Mouse (Mus musculus) neural tube, embryonic 13.5 days (tissue): Measurements from ENCODE around the gene Pcyt1a. TPM values are rescaled to one million over a fixed set of nuclear protein-coding genes. Genes with fewer than 3 reads are reported as not detected.
A peak's percentile ranks its signal among the peaks of the same experiment; 100 is the strongest.
"Not testable (repeated sequence)": the region's sequence is repeated elsewhere in the genome, so short reads cannot be mapped to it uniquely, and the experiment has no call there.

ENCODE experiments used
- ATAC-seq: fragments of 200-750 bp; cut with Nextera tagmentation; 2 replicates; pipeline ENCODE4 v1.8.0; 2017; ENCODE audit warnings: low read depth, mild to moderate bottlenecking, moderate TSS enrichment, moderate library complexity
- H3K27ac ChIP-seq: fragments of 300-500 bp; sonication (generic); replicated peaks from 2 replicates; pipeline ENCODE4 v1.5.1; 2015; ENCODE audit warnings: moderate library complexity, mild to moderate bottlenecking, inconsistent platforms
- H3K27me3 ChIP-seq: fragments of 300-500 bp; sonication (generic); 2 replicates; pipeline ENCODE4 v1.6.1; 2015; ENCODE audit warnings: mild to moderate bottlenecking, inconsistent platforms
- H3K36me3 ChIP-seq: fragments of 300-500 bp; sonication (generic); 2 replicates; pipeline ENCODE4 v1.6.1; 2015; ENCODE audit warnings: mild to moderate bottlenecking, inconsistent platforms
- H3K4me1 ChIP-seq: fragments of 300-500 bp; sonication (generic); replicated peaks from 2 replicates; pipeline ENCODE4 v1.6.1; 2015; ENCODE audit warnings: inconsistent platforms
- H3K4me2 ChIP-seq: fragments of 300-500 bp; sonication (generic); 2 replicates; pipeline ENCODE4 v1.6.1; 2015; ENCODE audit warnings: inconsistent platforms, mild to moderate bottlenecking, moderate library complexity
- H3K4me3 ChIP-seq: fragments of 300-500 bp; sonication (generic); 2 replicates; pipeline ENCODE4 v1.5.1; 2015; ENCODE audit warnings: mild to moderate bottlenecking, inconsistent platforms
- H3K9ac ChIP-seq: fragments of 300-500 bp; sonication (generic); 2 replicates; pipeline ENCODE4 v1.6.1; 2015; ENCODE audit warnings: moderate library complexity, mild to moderate bottlenecking, inconsistent platforms
- H3K9me3 ChIP-seq: fragments of 300-500 bp; sonication (generic); 2 replicates; pipeline ENCODE4 v1.6.1; 2016; ENCODE audit warnings: inconsistent platforms
- WGBS: fragments of 180-500 bp; shearing (Covaris S2); methylation state at CpG from one replicate; pipeline ENCODE4 v1.1.7; 2015; 5-methylcytosine and 5-hydroxymethylcytosine counted together
- polyA plus RNA-seq: library from polyadenylated mRNA; unstranded; fragments of >200 nt; fragmentation: Nextera tagmentation; extraction: Ambion mirVana; gene quantifications from 2 replicates; pipeline ENCODE4 v1.2.1, GENCODE M21; 2015

The Pcyt1a gene
- polyA plus RNA-seq, 1 experiment from 2014 or later, result 42.1 TPM

DNA sequence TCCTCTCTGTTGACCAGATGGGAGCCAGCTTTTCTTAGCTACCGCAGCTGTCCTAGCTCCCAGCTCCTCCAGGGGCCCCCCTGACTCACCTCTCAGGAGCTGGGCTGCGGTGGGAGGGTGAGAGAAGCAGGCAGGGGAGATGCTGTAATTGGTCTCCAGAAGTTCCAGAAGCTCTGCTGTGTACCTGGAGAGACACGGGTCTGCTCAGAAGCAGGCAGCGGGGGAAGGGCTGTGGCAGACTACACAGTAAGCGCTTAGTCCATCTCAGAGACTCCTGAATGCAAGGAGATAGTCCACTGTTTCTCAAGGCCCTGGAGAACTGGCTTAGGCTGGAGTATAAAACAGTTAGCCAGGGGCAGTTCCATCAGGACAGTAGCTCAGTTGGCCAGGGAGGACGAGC is 55.3 kb downstream of the Pcyt1a start:
- Histone ChIP-seq H3K27ac (no peak overlapping the region), H3K9me3 (no peaks in the 10 kb centered on the region), H3K27me3 (no peaks in the 10 kb centered on the region), H3K9ac (no peak overlapping the region), H3K4me3 (no peak overlapping the region), H3K4me2 (no peak overlapping the region), H3K36me3 (no peaks in the 10 kb centered on the region), H3K4me1 (no peaks in the 10 kb centered on the region)
- 73% methylated on average over 6 of the region's 6 CpGs for WGBS
- no peak for ATAC-seq

DNA sequence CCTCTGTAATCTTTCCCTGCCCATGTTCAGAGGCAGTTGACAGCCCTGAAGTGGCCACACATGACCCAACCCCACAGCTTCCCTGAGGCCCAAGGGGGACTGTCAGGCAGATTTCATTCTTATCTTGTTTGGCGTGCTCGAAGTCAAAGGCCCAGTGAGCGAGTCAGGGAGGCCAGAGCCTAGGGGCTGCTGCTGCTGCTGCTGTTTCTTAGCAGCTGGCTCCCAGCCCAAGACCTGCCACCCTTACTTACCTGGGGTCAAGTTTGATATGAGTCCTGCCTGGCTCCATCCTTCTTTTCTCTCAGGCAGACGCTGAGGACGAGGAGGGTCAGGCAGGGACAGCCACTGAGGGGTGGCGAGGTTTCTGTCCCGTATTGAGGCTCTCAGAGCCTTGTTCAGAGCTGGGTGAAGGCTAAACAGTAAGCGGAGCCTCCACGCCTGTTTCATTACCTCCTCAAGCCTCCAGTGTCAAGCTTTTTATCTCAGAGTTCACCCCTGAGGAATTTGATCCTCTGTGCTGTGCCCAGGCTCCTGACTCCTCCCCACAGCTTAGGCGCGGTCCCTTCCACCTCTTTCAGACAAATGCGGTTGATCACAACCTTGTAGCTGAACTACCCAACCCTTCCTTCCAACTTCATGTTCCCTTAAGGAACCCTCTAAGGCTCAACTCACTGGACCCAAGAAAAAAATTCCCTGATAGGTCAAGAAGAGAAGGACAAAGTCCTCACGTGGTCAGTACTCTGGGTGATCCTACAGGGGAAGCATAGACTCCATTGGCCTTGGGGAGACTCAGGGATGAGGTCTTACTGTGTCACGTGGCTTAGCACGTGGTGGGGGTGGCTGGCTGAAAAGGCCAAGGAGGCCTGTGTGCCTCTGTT is 56.8 kb downstream of the Pcyt1a start, which contains the start of gene Slc51a:
Slc51a (minus strand) TSS at position 646 of the 878 bp plus-strand sequence.
- Histone ChIP-seq H3K4me3 (no peak within 1 kb of the TSS), H3K4me1 (no peaks in the 10 kb centered on the region), H3K4me2 (no peak within 1 kb of the TSS), H3K36me3 (no peaks in the 10 kb centered on the region), H3K9ac (no peak within 1 kb of the TSS), H3K27ac (no peak within 1 kb of the TSS), H3K27me3 (no peaks in the 10 kb centered on the region), H3K9me3 (no peaks in the 10 kb centered on the region)
- WGBS, result 73% methylated on average over 15 of the region's 15 CpGs
- no peak for ATAC-seq

DNA sequence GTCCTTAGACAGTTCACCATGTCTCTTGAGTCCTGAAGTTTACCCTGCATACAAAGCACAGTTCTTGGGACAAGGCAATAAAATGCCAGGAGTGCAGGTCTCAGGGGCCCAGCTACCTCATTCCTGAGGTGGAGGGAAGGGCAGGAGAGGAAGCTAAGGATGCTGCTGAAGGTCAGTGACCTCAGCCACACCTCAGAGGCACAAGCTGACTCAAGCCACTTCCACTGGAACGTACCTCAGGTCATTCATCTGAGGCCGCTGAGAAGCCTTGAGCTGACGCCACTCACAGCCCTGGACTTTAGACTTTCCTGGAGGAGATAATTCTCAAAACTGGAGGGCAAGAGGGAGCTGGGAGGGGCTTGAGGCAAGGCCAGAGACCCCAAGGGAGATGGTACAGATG is 58.2 kb downstream of the Pcyt1a start:
- ATAC-seq, result no peak
- Histone ChIP-seq H3K4me3 (no peak overlapping the region), H3K27me3 (no peaks in the 10 kb centered on the region), H3K4me2 (no peak overlapping the region), H3K4me1 (no peaks in the 10 kb centered on the region), H3K9ac (no peak overlapping the region), H3K9me3 (no peaks in the 10 kb centered on the region), H3K36me3 (no peaks in the 10 kb centered on the region), H3K27ac (no peak overlapping the region)
- 93% methylated on average over 3 of the region's 3 CpGs for WGBS

DNA sequence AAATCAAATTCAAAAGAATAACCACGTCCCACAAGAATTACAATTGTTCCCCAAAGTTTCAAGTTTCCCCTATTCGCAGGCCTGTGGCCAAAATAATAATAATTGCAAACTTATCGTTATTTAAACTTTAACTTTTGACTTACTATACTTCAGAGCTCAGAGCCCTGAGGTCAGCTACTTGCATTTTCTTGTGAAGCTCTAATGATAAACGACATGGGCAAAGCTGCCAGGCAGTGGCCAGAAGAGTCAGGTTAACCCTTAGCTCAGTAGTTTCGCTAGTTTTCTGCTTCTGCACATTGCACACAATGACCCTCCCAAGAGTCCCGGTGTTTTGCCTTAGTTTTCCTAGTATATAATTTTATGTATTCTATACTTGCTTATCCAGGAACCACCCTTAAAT is 63.6 kb downstream of the Pcyt1a start:
- not testable (repeated sequence) for H3K36me3 ChIP-seq
- 82% methylated on average over 6 of the region's 6 CpGs for WGBS

DNA sequence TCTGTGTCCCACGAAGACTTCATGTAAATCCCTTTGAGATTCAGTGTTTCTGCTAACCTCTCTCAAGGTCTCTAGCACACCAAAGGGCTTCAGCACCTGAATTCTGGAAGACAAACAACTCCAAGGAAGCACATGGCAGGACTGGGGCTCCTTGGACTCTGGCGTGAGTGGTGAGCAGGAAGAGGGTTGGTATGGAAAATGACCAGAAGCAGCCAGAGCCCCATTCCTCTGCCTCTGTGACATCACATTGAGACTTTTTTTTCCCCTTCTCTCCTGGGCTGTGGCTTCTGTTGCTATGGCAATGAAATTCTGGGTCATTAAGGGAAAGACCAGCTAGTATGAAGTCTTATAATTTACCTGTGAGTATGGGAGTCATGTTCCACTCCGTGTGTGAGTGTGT is 65.2 kb downstream of the Pcyt1a start, which contains the start of gene Zdhhc19:
Zdhhc19 (plus strand) TSS at position 301 of the 400 bp plus-strand sequence.
- Histone ChIP-seq H3K36me3 (no peaks in the 10 kb centered on the region), H3K4me3 (no peak within 1 kb of the TSS), H3K27me3 (no peaks in the 10 kb centered on the region), H3K4me2 (no peak within 1 kb of the TSS), H3K9me3 (no peaks in the 10 kb centered on the region), H3K9ac (no peak within 1 kb of the TSS), H3K4me1 (no peaks in the 10 kb centered on the region; the same call in 1 of the 2 replicates), H3K27ac (no peak within 1 kb of the TSS)
- WGBS, result 73% methylated on average over 3 of the region's 3 CpGs
- no peak for ATAC-seq

More for the DNA sequence above, 63.6 kb downstream of the Pcyt1a start:
- ATAC-seq, H3K9me3 ChIP-seq, H3K4me2 ChIP-seq, H3K27ac ChIP-seq, H3K4me1 ChIP-seq, H3K4me3 ChIP-seq, H3K27me3 ChIP-seq, H3K9ac ChIP-seq: not testable (repeated sequence)

DNA sequence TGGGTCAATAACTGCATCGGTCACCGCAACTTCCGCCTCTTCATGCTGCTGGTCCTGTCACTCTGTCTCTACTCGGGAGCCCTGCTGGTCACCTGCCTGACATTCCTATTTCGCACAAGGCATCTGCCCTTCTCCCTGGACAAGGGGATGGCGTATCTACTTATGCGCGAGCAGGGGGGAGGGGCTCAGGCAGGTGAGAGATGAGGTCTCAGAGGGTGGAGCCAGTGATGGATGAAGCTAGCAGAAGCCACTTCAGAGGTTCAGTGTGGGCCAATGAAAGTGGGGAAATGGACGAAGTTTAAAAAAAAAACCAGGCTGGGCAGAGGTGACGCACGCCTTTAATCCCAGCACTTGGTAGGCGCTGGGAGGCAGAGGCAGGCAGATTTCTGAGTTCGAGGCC is 68.3 kb downstream of the Pcyt1a start:
- 70% methylated on average over 13 of the region's 13 CpGs for WGBS
- ATAC-seq, result no peak
- Histone ChIP-seq H3K9me3 (no peaks in the 10 kb centered on the region), H3K4me3 (0 out of 2 replicates have a peak overlapping the region, but pooled peaks have one; percentile 37), H3K9ac (no peak overlapping the region), H3K4me2 (peak overlapping the region; percentile 57), H3K36me3 (no peaks in the 10 kb centered on the region), H3K4me1 (no peaks in the 10 kb centered on the region; the same call in 1 of the 2 replicates), H3K27ac (no peak overlapping the region; the same call in 1 of the 2 replicates), H3K27me3 (no peaks in the 10 kb centered on the region)

DNA sequence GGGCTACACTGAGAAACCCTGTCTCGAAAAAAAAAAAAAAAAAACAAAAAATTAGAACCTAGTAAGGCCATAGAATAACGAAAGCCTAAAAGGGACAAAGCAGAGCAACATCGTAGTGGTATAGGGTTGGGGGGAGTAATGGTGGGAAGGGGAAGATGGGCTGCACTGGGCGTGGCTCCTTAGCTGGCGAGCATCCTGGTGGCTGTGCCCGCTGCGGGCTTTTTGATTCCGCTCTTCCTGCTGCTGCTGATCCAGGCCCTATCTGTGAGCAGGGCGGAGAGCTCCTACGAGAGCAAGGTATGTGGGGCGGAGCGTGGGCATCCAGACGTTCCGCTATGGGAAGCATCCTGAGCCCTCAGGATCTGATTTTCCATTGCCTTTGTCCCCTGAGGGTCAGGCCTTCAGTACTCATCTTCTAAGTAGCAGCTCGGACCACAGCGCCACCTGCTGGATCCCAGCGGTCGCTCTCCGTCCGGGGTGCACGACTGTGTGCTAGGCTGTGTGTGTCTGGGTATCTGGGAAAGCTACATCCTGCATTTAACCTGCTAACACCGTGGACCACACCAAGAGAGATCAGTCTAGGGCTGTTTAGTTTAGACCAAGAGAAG is 68.8 kb downstream of the Pcyt1a start:
- peak overlapping the region; percentile 70 for H3K9ac ChIP-seq
- WGBS, result 9% methylated on average over 22 of the region's 22 CpGs

DNA sequence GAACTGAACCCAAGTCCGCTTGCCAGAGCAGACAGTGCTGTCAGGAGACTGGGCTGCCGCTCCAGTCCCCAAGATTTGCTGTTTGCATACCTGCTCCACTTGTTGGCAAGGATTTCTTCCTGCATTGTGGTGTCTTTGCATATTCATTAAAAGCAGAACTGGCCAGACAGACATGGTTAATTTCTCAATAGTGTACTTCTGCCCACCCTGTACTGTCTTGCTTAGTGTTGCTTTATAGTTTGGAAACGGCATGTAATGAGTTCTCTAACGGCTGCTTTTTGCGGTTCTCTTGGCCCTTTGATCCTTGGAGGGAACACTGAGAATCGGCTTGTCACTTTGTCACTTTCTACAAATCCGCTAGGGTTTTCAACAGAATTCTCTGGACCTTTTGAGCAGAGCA is 70.7 kb downstream of the Pcyt1a start:
- Histone ChIP-seq H3K36me3 (no peaks in the 10 kb centered on the region), H3K4me1 (no peaks in the 10 kb centered on the region; the same call in 1 of the 2 replicates), H3K4me2 (no peak overlapping the region), H3K9me3 (no peaks in the 10 kb centered on the region), H3K27ac (no peak overlapping the region), H3K4me3 (no peak overlapping the region), H3K9ac (no peak overlapping the region), H3K27me3 (no peaks in the 10 kb centered on the region)
- no peak for ATAC-seq
- 66% methylated on average over 7 of the region's 7 CpGs for WGBS

More for the DNA sequence above, 68.8 kb downstream of the Pcyt1a start:
- H3K9me3 ChIP-seq, result no peaks in the 10 kb centered on the region
- no peaks in the 10 kb centered on the region for H3K27me3 ChIP-seq
- ATAC-seq, result peak; percentile 95
- peak overlapping the region; percentile 37 for H3K4me3 ChIP-seq
- peak overlapping the region; percentile 57 for H3K4me2 ChIP-seq
- no peaks in the 10 kb centered on the region for H3K36me3 ChIP-seq
- no peaks in the 10 kb centered on the region; the same call in 1 of the 2 replicates for H3K4me1 ChIP-seq
- peak overlapping the region; percentile 30; the same call in 1 of the 2 replicates for H3K27ac ChIP-seq

DNA sequence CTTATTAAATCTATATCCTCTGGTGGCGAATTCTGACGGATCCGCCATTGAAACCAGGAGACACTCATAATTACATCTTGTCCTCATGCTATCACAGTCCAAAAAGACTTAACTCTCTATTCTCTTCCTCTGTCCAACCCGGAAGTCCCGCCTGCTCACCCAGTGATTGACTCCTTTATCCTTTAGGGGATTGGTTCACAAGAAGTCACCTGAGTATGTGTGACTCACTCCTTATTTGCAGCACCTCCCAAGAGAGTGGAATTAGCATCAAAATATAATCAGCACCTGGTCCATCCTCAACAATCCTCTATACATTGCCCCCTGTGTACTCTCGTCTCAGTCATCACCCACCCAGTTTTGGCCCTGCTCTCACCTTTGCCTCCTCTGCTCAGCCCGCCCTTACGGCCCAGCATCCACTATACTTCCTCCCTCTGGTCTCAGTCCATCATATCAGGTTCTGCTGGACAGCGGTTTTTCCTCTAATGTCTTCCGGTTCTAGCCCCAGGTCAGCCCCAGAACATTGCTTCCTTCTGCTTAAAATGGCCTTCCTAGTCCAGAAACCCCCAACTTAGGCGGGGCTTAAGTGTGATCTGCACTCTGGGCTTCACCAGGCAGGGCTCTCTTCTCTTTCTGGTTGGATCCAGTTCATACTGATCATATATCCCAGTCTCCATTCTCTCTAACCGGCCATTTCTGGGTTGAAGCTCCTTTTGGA is 72.1 kb downstream of the Pcyt1a start:
- H3K4me2 ChIP-seq, result no peak overlapping the region
- no peaks in the 10 kb centered on the region; the same call in 1 of the 2 replicates for H3K4me1 ChIP-seq
- H3K4me3 ChIP-seq, result no peak overlapping the region
- H3K27me3 ChIP-seq, result no peaks in the 10 kb centered on the region
- WGBS, result 90% methylated on average over 12 of the region's 12 CpGs
- no peaks in the 10 kb centered on the region for H3K36me3 ChIP-seq
- H3K27ac ChIP-seq, result no peak overlapping the region
- H3K9me3 ChIP-seq, result no peaks in the 10 kb centered on the region
- H3K9ac ChIP-seq, result no peak overlapping the region
- ATAC-seq, result no peak

DNA sequence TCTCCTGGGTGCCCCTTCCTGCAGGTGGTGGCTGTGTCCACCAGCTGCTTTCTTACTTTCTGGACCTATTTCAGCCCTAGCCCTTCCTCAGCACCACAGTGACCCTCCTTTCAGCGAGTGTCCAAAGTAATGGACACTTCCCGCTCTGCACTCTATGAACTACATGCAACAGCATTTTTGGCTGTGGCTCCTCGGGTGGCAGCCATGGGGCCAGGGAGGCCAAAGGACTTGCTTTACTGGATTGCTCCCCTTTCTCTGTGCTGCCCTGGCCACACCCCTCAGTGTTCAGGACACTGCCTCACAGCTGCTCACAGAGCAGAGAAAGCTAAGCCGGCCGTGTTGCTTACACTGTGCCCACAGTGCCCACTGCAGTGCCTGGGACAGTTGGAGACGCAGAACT is 72.9 kb downstream of the Pcyt1a start:
- WGBS, result 69% methylated on average over 6 of the region's 6 CpGs
- Histone ChIP-seq H3K9me3 (no peaks in the 10 kb centered on the region), H3K27me3 (no peaks in the 10 kb centered on the region), H3K4me3 (no peak overlapping the region), H3K36me3 (no peaks in the 10 kb centered on the region), H3K27ac (no peak overlapping the region), H3K9ac (no peak overlapping the region), H3K4me1 (no peaks in the 10 kb centered on the region; the same call in 1 of the 2 replicates), H3K4me2 (no peak overlapping the region)
- ATAC-seq, result no peak

DNA sequence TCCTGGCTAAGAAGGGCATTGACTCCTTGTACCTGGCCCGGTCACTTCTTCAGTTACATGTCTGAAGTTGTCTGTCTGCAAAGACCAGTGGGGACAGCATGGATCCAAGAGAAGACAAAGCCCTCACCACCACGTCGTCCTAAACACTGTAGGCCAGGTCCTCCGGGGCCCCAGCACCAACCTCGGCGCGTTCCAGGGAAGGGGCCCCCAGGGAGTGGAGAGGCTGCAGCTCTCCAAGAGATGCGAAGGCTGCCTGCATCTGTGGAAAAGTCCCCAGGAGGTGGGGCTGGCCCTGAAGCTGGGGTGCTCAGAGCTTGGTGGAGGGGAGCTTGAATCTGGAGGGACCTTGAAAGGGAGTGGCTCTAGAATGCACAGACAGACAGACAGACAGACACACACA is 75.6 kb downstream of the Pcyt1a start:
- Histone ChIP-seq H3K4me2 (no peak overlapping the region), H3K27me3 (no peaks in the 10 kb centered on the region), H3K9ac (no peak overlapping the region), H3K9me3 (no peaks in the 10 kb centered on the region), H3K4me3 (no peak overlapping the region), H3K27ac (no peak overlapping the region), H3K36me3 (no peaks in the 10 kb centered on the region), H3K4me1 (peaks cover 7% of the 10 kb centered on the region; the same call in 1 of the 2 replicates)
- no peak for ATAC-seq
- WGBS, result 77% methylated on average over 8 of the region's 8 CpGs

DNA sequence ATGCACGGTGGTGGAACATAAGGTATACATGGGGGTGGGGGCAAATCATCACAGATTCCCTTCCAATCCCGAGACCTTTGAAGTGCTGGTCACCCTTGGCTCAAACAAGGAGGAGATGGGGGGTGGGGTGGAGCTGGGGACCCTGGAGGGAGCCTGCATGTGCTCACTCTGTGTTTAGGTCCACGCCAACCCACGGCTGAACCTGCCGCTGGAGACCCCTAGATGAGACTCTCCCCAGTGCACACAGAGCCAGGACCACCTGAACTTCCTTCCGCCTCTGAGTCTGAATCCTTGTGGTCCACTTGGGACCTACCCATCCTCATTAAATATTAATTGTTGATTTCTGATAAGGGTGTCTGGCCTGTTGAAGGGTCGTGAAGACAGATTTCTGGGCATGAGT is 76.1 kb downstream of the Pcyt1a start:
- no peak overlapping the region for H3K4me3 ChIP-seq
- WGBS, result 80% methylated on average over 7 of the region's 7 CpGs
- H3K27me3 ChIP-seq, result no peaks in the 10 kb centered on the region

More for the DNA sequence above, 76.1 kb downstream of the Pcyt1a start:
- no peak for ATAC-seq
- Histone ChIP-seq H3K36me3 (no peaks in the 10 kb centered on the region), H3K4me2 (no peak overlapping the region), H3K27ac (no peak overlapping the region), H3K4me1 (peaks cover 7% of the 10 kb centered on the region; the same call in 1 of the 2 replicates), H3K9me3 (no peaks in the 10 kb centered on the region), H3K9ac (no peak overlapping the region)
